Mouse (Mus musculus): ENCODE results near the gene Fam71d.

DNA sequence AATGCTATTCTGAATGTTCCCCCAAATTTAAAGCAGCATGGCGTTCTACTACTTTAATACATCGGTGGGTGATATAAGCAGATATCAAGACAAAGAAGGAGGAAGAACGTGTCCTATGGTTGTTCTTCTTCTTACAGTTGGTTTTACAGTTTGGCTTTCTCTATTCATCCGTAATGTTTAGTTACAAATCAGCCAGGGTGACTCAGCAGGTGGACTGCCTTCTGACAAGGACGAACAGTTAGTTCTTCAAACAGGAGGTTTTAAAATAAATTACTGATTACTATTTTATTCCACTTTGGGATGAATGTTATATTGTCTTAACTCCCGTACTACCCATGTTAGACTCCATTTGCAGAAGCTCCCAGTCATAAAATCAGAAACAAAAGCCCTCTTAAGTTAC lies 54.9 kb downstream of the Fam71d start:
- TF ChIP-seq CTCF (IDR thresholded peaks at IDR 0.05; ENCODE audit: extremely low read depth, insufficient read length, insufficient replicate concordance, low read depth, low read length) (no peak), POLR2A (IDR thresholded peaks at IDR 0.05; ENCODE audit: low read depth, low read length) (no peak)

Data from small intestine, adult 2 months (tissue).